Mouse (Mus musculus): ENCODE data around the gene Trappc1.

DNA sequence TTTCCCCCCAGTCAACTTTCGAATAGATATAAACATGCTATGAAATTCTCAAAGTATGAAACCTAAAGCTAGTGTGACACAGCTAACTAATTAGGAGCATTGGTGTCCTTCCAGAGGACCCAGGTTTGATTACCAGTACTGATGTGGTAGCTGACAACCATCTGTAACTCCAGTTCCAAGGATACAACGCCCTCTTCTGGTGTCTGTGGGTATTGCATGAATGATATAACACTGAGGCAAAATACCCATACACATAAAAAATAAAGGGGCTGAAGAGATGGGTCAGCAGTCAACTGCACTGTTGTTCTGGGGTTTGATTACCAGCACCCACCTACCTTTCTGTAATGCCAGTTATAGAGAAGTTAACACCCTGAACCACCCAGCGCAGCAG is 49.0 kb downstream of the Trappc1 start:
- no peak for TF ChIP-seq JUN (IDR thresholded peaks at IDR 0.05; ENCODE audit: insufficient read depth, low read depth, low read length)
- TF ChIP-seq CHD1 (IDR thresholded peaks at IDR 0.05; ENCODE audit: low read depth, low read length) = no peak
- no peak for TF ChIP-seq MAZ (IDR thresholded peaks at IDR 0.05; ENCODE audit: low read depth, low read length)
- TF ChIP-seq TCF12 (IDR thresholded peaks at IDR 0.05; ENCODE audit: low read depth, low read length) = no peak
- peak; percentile 60 to 73 for TF ChIP-seq CTCF (conservative IDR thresholded peaks at IDR 0.05 in 1 of 2, IDR thresholded peaks at IDR 0.05 in 1 of 2; ENCODE audit: low read depth in 2 of 2, low read length in 2 of 2)
- no peak for TF ChIP-seq HCFC1 (IDR thresholded peaks at IDR 0.05; ENCODE audit: low read depth, low read length)
- no peak for TF ChIP-seq ETS1 (conservative IDR thresholded peaks at IDR 0.05; ENCODE audit: low read depth, low read length)
- no peak for TF ChIP-seq POLR2A (IDR thresholded peaks at IDR 0.05; ENCODE audit: low read depth, low read length)
- peak; percentile 35 for TF ChIP-seq RAD21 (IDR thresholded peaks at IDR 0.05; ENCODE audit: low read depth, low read length)
- no peak for TF ChIP-seq ZNF384 (IDR thresholded peaks at IDR 0.05; ENCODE audit: low read depth, low read length)

Data from CH12.LX (cell line).